Mouse (Mus musculus): ENCODE data around the gene Sag.

The Sag gene

DNA sequence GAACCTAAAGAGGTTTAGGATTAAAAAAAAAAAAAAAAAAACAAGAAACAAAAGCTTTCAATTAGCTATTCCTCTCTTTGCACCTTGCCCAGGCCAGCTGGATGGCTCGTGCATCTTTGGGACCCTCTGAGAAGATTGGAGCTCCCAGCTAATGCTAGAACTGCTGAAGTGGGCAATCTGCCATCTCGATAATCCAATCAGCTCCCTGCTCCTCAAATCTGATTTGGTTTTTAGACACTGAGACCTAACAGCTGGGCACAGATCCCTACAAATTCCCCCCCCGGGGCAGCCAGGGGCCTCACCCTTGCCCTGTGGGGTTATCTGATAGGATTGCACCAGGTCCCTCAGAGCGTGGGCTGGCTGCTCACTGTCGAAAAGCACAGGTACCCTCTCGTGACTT is at the start of gene Sag:
Sag (plus strand) TSS at position 105 of the 400 bp plus-strand sequence.
- in situ Hi-C loops (cut with MboI; ENCODE audit: low sequenced_read_pairs): no loop called here

DNA sequence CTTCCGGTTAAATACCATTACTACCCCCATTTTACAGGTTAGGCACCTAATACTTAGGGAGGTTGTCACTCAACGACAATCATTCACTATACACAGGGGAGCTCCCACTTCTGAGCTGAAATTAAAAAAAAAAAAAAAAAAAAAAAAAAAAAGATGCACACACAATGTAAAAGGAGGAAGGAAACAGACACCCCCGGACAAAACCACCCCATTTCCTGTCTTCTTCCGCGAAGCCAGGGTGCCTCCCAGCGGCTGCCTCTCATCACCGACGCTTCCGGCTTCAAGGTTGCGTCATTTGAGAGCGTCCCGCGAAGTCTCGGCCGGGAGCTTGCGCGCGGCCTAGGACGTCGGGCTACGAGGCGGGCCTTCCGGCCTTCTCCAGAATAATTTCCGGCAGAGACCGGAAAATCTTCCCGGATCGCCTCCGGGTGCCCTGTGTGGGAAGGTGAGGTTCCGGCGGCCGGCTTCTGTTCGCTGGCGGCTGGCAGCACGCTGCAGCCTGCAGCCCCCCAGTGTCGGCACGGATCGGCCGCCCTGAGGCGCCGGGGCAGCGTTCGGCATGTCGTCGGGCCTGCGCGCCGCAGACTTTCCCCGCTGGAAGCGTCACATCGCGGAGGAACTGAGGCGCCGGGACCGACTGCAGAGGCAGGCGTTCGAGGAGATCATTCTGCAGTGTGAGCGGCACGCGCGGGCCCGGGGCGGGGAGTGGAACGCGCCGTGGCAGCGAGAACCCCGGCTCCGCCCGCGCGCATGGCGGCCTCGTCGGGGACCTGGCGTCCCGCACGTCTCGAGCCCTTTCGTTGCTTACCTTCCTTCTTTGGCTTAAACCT is 47.6 kb upstream of the Sag start, which contains the start of gene Atg16l1:
Atg16l1 (plus strand) TSS at position 230 of the 830 bp plus-strand sequence.
- in situ Hi-C loops (cut with MboI; ENCODE audit: low sequenced_read_pairs): no loop called here

DNA sequence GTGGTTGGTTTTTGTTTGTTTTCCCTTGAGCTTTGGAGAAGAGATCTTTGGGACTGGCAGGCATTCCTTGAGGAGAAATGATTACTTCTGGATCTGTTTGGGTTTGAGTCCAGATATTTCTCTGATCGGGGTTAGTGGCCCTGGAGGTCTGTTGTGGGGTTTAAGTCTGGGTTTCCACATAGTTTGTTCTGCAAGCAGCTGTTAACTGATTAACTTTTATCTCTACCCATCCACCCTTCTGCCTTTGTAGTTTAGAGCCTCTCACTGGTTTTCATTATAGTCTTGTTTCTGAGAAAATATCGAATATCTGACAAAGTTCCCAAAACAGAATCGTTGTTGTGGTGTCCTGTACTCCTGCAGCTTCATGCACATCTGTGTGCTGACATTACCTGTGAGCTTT is 39.7 kb upstream of the Sag start:
- in situ Hi-C loops (cut with MboI; ENCODE audit: low sequenced_read_pairs): no loop called here

DNA sequence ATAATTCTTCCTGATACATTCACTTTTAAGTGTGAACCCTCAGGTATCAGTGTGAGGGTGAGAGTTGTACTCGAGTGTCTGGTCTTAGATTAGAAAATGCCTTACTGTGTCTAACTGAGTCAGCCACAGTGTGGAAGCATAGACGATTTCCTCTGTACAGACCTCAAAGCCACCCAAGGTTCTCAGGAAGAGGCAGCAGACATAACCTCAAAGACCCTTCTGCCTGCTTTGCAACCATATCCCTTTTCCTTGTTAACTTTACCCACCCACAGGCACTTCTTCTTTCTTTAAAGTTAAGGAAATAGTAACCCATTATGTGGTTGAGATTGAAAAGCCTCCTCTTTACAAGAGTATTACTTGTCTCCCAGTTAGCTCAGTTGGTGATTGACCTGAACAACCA is 37.7 kb upstream of the Sag start:
- in situ Hi-C loops (cut with MboI; ENCODE audit: low sequenced_read_pairs): no loop called here

DNA sequence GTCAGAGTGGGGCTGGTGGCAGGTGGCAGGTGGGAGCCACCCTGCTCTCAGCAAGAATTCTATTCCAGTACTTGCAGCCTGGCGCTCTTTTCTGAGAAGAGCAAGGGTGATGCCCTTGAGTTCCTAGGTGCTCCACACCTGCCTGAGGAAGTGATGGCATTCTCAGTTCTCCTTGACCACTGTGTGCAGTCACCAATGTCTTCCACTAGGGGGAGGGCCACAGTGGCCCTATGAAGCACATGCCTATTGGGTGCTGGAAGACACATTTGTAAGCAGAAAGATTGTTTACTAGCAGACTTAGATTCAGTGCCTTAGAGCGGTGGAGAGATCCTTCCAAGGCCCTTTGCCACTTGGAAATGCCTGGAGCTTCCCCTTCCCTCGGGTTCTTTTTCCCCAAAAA is 37.2 kb upstream of the Sag start:
- in situ Hi-C loops (cut with MboI; ENCODE audit: low sequenced_read_pairs): no loop called here

DNA sequence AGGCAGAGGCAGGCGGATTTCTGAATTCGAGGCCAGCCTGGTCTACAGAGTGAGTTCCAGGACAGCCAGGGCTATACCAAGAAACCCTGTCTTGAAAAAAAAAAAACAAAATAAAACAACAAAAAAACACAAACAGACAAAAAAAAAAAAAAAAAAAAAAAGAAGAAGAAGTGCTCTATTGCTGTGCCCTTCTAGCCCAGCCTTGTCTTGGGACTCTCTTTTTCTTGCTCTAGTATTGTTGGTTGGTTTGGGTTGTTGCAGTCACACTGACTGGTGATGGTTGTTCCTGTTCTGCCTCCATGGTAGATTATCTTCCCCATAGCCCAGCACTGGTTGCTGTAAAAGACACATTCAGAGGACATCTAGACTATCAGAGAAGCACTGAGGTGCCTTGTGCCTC is 34.2 kb upstream of the Sag start:
- in situ Hi-C loops (cut with MboI; ENCODE audit: low sequenced_read_pairs): no loop called here

DNA sequence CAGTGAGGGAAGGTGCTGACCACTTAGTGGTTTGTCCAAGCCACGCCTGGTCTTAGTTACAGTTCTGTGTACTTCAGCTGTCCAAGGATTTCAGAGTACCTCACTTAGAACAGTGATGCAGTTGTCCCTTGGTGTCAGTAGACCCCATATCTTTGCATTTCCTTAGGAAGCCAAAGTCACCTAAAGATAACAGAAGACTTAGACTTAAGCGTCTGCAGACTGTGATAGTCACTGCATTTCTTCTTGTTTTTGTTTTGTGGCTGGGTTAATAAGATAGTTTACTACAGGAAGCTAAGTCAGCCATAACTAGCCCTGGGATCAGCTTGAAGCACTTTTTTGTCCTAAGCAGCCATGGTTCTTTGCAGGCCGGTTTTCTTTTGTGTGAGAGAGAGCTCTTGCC is 33.0 kb upstream of the Sag start:
- in situ Hi-C loops (cut with MboI; ENCODE audit: low sequenced_read_pairs): loop anchor here (10.0 kb wide), 1 partner anchor 154 kb away; no protein-coding TSS in a partner anchor

DNA sequence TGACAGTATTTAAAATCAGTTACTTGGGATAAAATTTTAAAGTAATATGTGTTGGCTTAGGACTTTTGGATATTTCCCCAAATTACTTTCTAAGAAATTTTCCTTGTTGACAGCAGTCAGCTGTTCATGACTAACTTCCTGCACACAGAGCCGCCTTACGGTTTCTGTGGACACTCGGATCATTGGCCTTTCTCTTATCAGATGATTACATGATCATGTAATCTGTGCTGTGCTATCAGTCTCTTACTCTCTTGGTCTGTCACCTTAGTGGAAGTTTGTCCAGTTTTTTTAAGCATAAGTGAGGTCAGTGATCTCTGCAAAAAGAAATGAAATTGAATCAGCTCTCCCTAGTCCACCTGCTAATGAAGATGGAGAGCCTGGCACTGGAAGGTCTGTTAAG is 31.8 kb upstream of the Sag start:
- in situ Hi-C loops (cut with MboI; ENCODE audit: low sequenced_read_pairs): loop anchor here (10.0 kb wide), 1 partner anchor 153 kb away; no protein-coding TSS in a partner anchor

DNA sequence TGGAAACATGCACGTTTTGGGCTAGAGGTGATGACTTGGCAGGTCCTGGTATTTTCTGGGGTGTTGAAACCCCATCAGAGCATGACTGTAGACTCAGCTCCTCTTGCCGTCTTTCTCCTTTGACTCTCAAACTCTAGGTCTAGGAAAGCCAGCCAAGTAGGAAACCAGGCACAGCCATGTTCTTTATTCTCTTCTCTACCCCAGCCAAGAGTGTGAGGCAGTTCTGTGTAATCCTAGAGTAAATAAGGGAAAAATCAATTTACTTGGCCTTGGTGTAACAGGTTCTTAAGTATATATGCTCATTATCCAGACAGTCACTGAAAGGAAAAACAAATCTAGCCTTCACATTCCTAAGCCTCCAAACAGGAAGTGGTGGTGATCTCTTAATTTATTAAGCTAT is 30.1 kb upstream of the Sag start:
- in situ Hi-C loops (cut with MboI; ENCODE audit: low sequenced_read_pairs): loop anchor here (10.0 kb wide), 1 partner anchor 151 kb away; no protein-coding TSS in a partner anchor

DNA sequence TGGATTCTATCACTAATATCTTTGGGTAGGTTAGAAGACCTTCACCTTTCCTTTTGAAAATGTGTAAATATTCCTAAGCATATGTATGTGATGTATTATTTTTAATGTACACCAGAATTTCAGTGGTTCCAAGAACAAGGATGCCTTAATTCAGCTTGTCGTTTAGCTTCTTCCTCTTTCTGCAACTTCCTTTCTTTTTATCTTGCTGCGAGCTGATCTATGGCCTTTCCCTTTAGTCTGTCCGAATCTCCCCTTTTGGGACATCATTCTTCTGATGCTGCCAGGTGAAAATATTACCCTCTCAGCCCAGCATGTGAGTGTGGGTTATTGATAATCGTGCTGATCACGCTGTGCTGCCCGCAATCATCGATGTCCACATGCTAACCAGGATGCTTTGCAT is 28.6 kb upstream of the Sag start:
- in situ Hi-C loops (cut with MboI; ENCODE audit: low sequenced_read_pairs): loop anchor here (10.0 kb wide), 1 partner anchor 150 kb away; no protein-coding TSS in a partner anchor

DNA sequence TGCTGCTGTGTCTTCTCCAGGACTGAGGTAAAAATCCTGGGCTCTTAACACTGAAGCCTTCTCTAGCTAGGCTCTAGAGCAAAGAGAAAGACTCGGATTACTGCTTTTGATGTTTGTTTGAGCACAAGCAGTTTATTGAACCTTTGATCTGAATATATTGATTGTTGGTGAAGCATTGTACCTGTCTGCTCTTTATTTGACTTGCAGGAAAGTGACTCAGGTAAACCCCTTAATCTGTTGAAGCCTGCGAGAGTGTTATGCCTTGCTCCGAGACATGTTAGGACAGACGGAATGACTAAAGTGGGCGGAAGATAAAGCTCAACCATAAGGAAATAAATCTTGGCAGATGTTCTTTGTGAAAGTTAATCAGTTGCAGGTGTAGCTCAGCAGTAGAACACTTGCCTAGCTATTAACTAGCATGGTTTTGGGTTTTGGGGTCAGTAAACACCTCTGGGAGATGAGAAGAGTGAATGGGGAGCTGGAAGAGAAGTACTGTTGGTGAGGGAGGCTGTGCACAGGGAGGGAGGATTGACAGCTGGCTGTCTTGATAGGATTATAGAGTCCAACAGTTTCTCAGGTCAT is 24.2 kb upstream of the Sag start:
- in situ Hi-C loops (cut with MboI; ENCODE audit: low sequenced_read_pairs): loop anchor here (10.0 kb wide), 1 partner anchor 146 kb away; no protein-coding TSS in a partner anchor

DNA sequence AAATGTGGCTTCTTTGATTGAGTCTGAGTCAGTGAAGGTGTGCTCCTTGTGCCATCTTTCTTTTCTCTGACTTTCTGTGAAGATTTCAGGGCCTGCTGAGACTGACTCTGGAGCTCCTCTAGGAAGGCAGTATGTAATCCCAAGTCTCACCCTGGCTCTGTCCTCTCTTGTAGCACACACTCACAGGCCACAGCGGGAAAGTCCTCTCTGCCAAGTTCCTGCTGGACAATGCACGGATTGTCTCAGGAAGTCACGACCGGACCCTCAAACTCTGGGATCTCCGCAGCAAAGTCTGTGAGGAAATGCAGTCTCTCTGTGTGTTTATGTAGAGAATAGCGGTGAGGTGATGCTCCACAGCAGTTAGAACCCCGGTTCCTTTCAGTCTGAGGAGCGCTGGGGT is 17.8 kb upstream of the Sag start:
- in situ Hi-C loops (cut with MboI; ENCODE audit: low sequenced_read_pairs): no loop called here

DNA sequence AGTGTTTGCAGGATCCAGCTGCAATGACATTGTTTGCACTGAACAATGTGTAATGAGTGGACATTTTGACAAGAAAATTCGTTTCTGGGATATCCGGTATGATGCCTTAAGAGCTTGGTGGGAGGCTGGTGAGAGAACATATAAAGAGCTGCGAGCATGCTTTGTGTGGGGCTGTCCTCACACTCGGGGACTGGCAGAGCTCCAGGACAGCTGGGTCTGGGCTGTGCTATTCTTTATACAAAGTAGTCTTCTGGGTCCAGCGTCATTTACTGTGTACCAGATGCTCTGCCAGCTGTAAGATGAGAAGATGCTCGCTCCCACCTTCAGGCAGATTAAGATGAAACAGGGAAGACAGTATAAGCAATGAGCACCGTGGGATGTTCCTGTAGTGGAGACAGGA is 17.2 kb upstream of the Sag start:
- in situ Hi-C loops (cut with MboI; ENCODE audit: low sequenced_read_pairs): no loop called here

DNA sequence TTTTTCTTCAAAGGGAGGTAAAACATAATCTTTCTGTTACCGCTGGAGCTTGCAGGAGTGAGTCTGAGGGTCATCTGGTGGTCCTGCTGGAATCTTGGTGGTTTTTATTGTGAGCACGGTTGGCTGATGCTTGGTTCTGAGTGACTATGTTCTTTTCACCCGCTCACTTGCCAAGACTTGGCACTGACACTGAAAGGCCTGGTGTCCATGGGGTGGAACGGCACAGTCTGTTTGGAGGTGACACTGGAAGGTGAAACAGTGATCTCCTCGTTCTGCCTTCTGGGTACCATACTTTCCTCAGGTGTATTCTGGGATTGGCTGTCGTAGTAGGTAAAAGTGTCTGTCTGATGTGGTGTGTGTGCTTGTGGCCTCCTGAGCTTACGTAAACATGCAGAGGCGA is 13.8 kb upstream of the Sag start:
- in situ Hi-C loops (cut with MboI; ENCODE audit: low sequenced_read_pairs): no loop called here

DNA sequence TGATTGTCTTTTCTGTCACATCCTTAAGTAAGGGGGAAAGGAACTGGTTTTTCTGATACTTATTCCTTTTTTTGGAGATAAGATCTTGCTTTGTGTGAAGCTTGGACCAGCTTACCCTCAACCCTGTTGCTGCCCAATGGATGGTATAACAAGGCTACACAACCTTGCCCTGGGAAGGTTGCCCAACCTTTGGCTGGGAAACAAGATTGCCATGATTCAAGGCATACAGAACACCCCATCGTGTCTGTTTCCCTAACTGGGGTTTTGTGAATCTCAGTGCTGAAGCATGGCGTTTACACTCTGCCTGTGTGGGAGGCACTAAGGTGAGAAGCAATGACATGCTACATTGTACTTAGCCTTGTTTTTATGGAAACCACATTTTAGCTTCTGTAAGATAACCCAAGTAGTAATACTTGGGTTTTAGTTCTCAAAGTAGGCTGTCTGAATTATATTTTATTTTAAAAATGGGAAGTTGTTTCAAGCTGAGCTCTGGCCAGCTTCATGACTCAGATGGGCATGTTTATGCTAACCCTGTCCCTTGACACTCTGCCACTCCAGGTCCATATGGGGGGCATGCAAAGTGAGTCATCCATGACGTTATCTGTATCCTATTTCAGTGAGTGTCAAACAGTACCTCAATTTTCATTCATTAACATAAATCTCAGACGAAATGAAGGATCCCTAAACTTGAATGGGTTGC is 10.9 kb upstream of the Sag start:
- in situ Hi-C loops (cut with MboI; ENCODE audit: low sequenced_read_pairs): no loop called here

DNA sequence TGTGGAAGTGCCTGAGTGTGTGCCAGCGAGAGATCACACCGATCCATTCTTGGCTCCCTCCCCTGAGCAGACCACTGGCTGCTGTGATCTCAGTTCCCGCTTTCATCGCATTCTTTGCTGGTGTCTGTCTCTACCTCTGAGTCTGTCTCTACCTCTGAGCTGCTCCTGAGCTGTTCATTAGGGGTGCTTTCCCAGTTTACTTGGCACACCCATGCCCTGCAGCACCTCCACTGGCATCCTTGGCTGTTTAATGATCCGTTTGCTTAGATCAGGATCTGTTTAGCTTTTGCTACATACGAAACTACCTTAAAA is 10.4 kb upstream of the Sag start:
- in situ Hi-C loops (cut with MboI; ENCODE audit: low sequenced_read_pairs): no loop called here

DNA sequence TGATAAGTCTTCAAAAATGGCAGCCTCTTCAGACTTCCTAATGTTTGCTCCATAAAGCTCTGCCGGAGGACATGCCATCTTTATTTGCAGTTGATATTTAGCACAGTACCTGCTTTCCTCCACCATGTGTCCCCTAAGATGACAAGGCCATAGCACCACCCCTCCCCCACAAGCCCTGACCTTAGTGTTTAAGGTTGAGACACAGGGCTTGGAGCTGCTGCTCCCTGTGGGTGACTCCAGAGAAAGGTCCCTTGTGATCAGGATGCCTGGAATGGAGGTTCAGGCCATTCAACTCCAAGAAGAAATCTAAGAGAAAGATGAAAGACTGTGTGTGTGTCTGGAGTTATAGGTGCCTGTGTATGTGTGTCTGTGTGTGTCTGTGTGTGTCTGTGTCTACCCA is 5.8 kb upstream of the Sag start:
- in situ Hi-C loops (cut with MboI; ENCODE audit: low sequenced_read_pairs): no loop called here

DNA sequence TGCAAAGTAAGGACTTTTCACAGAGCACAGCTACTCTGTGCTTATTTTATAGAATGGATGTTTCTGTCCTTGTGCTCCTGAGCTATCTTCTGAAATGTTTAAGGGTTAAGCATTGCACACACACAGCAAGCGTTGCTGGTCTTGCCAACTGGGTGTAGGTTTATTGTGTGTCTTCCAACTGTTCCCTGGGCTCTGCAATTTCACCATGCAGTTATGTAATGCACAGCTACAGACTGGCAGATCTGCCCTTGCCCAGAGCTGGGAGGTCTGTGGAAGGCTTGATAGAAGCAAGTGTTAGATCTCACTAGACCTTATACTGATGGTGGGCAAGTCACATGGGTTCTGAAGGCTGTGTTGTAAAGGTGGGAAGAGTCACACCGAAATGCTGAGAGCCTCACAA is 5.2 kb upstream of the Sag start:
- in situ Hi-C loops (cut with MboI; ENCODE audit: low sequenced_read_pairs): no loop called here

DNA sequence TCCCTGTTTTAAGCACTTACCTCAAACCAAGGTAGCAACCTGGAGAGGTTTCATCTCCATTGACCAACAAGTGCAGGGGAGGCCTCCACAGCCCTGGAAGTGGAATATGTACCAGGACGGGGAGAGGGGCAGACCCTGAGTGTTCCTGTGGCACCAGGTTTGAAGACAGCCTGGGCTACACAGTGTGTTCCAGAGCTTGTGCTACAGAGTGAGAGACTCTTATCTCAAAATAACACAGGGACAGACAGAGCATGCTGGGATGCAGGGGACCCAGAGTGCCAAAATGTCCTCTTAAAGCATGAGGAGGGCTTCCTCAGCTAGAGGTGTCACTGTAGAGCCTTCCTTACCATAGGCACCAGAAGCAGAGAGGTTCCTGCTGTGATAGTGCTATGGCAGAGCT is 4.3 kb downstream of the Sag start:
- in situ Hi-C loops (cut with MboI; ENCODE audit: low sequenced_read_pairs): no loop called here

DNA sequence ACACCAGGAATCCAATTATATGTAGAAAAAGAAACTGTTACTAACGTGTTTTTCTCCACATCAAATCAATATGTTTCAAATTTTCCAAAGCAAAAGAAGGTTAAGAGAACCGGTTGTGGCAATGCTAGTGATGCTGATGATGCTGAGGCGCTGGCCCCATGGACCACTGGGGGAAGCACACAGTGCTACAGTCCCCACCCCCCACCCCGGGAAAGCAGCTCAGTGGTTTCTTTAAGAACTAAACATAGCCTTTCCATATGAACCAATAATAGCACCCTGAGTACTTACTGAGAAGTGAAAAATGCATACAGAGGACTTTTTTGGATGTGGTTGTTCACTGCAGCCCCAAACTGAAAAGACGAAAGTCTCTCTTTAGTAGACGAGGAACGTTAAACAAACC is 7.9 kb downstream of the Sag start:
- in situ Hi-C loops (cut with MboI; ENCODE audit: low sequenced_read_pairs): no loop called here

DNA sequence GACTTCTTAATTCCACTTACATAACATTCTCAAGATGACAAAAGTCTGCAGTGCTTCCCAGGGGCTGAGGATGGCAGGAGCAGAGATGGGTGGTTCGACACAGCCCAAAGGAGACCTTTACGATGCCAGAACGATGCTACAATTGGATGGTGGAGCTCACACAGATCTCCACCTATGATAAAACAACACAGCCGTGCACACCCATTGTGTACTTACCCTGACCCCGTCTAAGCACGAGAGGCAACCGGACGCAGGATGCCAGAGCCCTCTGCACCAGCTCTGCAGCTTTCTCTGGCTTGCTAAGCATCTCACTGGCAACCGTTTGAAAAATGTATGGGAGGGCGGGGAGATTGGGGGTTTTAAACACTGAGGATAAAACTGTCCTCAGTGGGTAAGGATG is 8.6 kb downstream of the Sag start:
- in situ Hi-C loops (cut with MboI; ENCODE audit: low sequenced_read_pairs): no loop called here

DNA sequence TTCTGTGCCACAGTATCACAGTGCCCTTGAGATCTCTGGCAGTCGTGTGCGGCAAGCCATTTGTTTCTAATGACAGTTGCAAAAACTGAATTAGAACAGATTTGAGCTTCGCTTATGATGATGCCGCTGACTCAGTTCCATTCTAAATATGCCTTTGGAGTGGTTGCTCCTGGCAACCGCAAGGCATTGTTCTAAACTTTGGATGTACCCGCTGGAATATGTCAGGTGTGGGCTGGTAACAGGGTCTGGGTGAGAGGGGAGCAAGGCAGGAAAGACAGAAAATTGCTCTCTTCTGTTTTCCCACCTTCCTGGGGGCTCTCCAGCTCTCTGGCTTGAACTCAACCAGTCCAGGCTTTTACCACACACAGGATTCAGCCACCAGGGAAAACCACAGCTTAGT is 9.7 kb downstream of the Sag start:
- in situ Hi-C loops (cut with MboI; ENCODE audit: low sequenced_read_pairs): no loop called here

Data from CH12F3 (cell line).